Comparison of ENCODE assay signal across 11 mouse cellular contexts in the genomic region with DNA sequence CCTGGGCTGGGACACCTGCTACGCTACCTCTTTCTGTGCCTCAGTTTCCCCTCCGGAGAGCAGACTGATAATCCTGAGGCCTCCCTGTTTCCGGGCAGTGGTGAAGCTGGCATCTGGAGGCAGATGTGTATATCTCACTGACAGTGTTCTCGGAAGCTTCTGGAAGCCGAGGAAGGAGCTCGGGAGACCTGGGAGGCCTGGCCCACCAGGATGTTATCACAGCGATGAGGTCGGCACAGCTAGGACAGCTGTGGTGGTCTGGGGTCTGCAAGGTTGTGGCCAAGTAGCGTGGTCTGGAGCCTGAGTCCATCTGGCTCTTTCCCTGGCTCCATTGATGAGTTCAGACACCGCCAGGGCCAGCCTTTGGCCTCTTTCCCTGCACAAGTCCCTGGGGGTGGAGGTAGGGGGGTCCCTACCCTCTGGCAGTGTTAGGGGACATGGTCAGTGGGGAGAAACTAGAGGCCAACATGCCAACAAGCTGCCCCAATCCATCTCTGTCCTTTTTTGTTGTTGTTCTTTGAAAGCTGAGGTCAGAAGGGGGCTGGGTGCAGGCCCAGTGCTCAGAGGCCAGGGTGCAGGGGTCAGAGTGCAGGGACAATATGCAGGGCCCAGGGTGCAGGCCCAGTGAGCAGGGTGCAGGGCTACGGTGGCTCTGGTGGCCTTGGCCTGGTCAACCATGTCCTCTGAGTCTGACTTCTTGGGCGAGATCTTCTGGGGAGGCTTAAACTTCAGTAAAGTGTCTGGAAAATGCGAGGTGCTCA. TPM values are rescaled to one million over a fixed set of nuclear protein-coding genes. Genes with fewer than 3 reads are reported as not detected.
DNase-seq lines count a peak whose midpoint lies in the region; ATAC-seq and TF ChIP-seq lines count a peak whose summit lies in the region.
"Had no signal": no experiment of that assay in that cellular context is flagged by ENCODE, and none has a peak within 500 bp of the region (broad histone marks: within the 10 kb centered on the region; RNA-seq: fewer than 3 reads in every experiment).

No protein-coding gene starts in this region.

- DNase-seq in forebrain, embryonic 10.5 days (ENCODE audit: extremely low spot score, low spot score): no peak
- peak; percentile 38 for DNase-seq in kidney, adult 2 months
- DNase-seq in kidney, postnatal 14 days: no peak
- no peak for DNase-seq in liver, embryonic 11.5 days (ENCODE audit: low spot score)
- no peak for DNase-seq in cerebellum, adult 18-20 months
- DNase-seq in ovary, postnatal 36 days (ENCODE audit: low spot score): no peak
- DNase-seq: heart, postnatal 10 days; lung, postnatal 14 days had no signal

- no peak for TF ChIP-seq CTCF in kidney, adult 2 months (conservative IDR thresholded peaks at IDR 0.05; ENCODE audit: insufficient read depth, insufficient read length, low read depth, low read length)

- TF ChIP-seq POLR2A in kidney, adult 2 months (IDR thresholded peaks at IDR 0.05; ENCODE audit: low read depth, low read length): no peak

- no peak for ATAC-seq in forebrain, embryonic 13.5 days
- ATAC-seq in embryonic facial prominence, embryonic 12.5 days (ENCODE audit: insufficient number of reproducible peaks, insufficient read depth, low FRiP score, low TSS enrichment): no peak
- peak; percentile 72; the same call in 1 of the 2 replicates for ATAC-seq in liver, embryonic 11.5 days (replicated peaks; ENCODE audit: low FRiP score)
- ATAC-seq: midbrain, embryonic 16.5 days had no signal

- no peak overlapping the region for H3K9ac ChIP-seq in forebrain, embryonic 13.5 days
- no peak overlapping the region for H3K9ac ChIP-seq in embryonic facial prominence, embryonic 12.5 days
- H3K9ac ChIP-seq in liver, embryonic 11.5 days (ENCODE audit: low read depth, low read length): no peak overlapping the region

- no peak overlapping the region for H3K4me3 ChIP-seq in forebrain, embryonic 10.5 days
- H3K4me3 ChIP-seq in forebrain, embryonic 13.5 days: no peak overlapping the region
- no peak overlapping the region for H3K4me3 ChIP-seq in kidney, adult 2 months (ENCODE audit: insufficient read depth, low read depth, low read length)
- no peak overlapping the region for H3K4me3 ChIP-seq in embryonic facial prominence, embryonic 12.5 days
- H3K4me3 ChIP-seq in liver, embryonic 11.5 days (ENCODE audit: low read depth, low read length): no peak overlapping the region

- peaks cover 17% of the 10 kb centered on the region for H3K27me3 ChIP-seq in forebrain, embryonic 10.5 days (ENCODE audit: poor library complexity, severe bottlenecking)
- H3K27me3 ChIP-seq in forebrain, embryonic 13.5 days: peaks cover 11% of the 10 kb centered on the region; the same call in 1 of the 2 replicates
- no peaks in the 10 kb centered on the region for H3K27me3 ChIP-seq in kidney, adult 2 months (replicated peaks; ENCODE audit: control insufficient read depth, insufficient read depth, low read length)
- H3K27me3 ChIP-seq in embryonic facial prominence, embryonic 12.5 days: no peaks in the 10 kb centered on the region
- peaks cover 13% of the 10 kb centered on the region for H3K27me3 ChIP-seq in liver, embryonic 11.5 days (replicated peaks; ENCODE audit: control insufficient read depth, insufficient read depth, low read length)

- H3K27ac ChIP-seq in forebrain, embryonic 10.5 days: peak overlapping the region; percentile 77
- H3K27ac ChIP-seq in forebrain, embryonic 13.5 days: no peak overlapping the region
- no peak overlapping the region for H3K27ac ChIP-seq in kidney, adult 2 months (ENCODE audit: insufficient read depth, low read depth, low read length)
- peak overlapping the region; percentile 95 for H3K27ac ChIP-seq in embryonic facial prominence, embryonic 12.5 days
- H3K27ac ChIP-seq in liver, embryonic 11.5 days (ENCODE audit: low read depth, low read length): peak overlapping the region; percentile 68

- H3K4me1 ChIP-seq in forebrain, embryonic 10.5 days: peaks cover 56% of the 10 kb centered on the region
- peaks cover 27% of the 10 kb centered on the region for H3K4me1 ChIP-seq in forebrain, embryonic 13.5 days
- no peaks in the 10 kb centered on the region for H3K4me1 ChIP-seq in kidney, adult 2 months (ENCODE audit: control insufficient read depth, insufficient read depth, low read length)
- peaks cover 60% of the 10 kb centered on the region for H3K4me1 ChIP-seq in embryonic facial prominence, embryonic 12.5 days
- H3K4me1 ChIP-seq in liver, embryonic 11.5 days (replicated peaks; ENCODE audit: control insufficient read depth, insufficient read depth, low read length): peaks cover 20% of the 10 kb centered on the region

- no peaks in the 10 kb centered on the region for H3K36me3 ChIP-seq in forebrain, embryonic 10.5 days (replicated peaks)
- no peaks in the 10 kb centered on the region for H3K36me3 ChIP-seq in forebrain, embryonic 13.5 days (ENCODE audit: poor library complexity, severe bottlenecking)
- no peaks in the 10 kb centered on the region for H3K36me3 ChIP-seq in kidney, adult 2 months (ENCODE audit: control insufficient read depth, insufficient read depth, low read length)
- no peaks in the 10 kb centered on the region for H3K36me3 ChIP-seq in embryonic facial prominence, embryonic 12.5 days
- no peaks in the 10 kb centered on the region for H3K36me3 ChIP-seq in liver, embryonic 11.5 days (ENCODE audit: control insufficient read depth, insufficient read depth, low read length)

- no peaks in the 10 kb centered on the region for H3K9me3 ChIP-seq in forebrain, embryonic 10.5 days
- H3K9me3 ChIP-seq in forebrain, embryonic 13.5 days (replicated peaks): no peaks in the 10 kb centered on the region
- H3K9me3 ChIP-seq in embryonic facial prominence, embryonic 12.5 days: no peaks in the 10 kb centered on the region
- H3K9me3 ChIP-seq in liver, embryonic 11.5 days (ENCODE audit: control insufficient read depth, low read length): no peaks in the 10 kb centered on the region

- H3K4me2 ChIP-seq in forebrain, embryonic 13.5 days: no peak overlapping the region
- no peak overlapping the region; the same call in 1 of the 2 replicates for H3K4me2 ChIP-seq in embryonic facial prominence, embryonic 12.5 days (replicated peaks)
- peak overlapping the region; percentile 12; the same call in 1 of the 2 replicates for H3K4me2 ChIP-seq in liver, embryonic 11.5 days

- 81% methylated on average over 13 of the region's 13 CpGs for WGBS in forebrain, embryonic 10.5 days
- WGBS in forebrain, embryonic 13.5 days: 86% methylated on average over 13 of the region's 13 CpGs
- 81% methylated on average over 13 of the region's 13 CpGs for WGBS in kidney, adult 2 months
- 66% methylated on average over 13 of the region's 13 CpGs for WGBS in embryonic facial prominence, embryonic 12.5 days
- WGBS in liver, embryonic 11.5 days: 64% methylated on average over 13 of the region's 13 CpGs

RNA-seq across cellular contexts. Expression of a gene that starts 26.7 kb away (rescaled TPM):
- polyA plus RNA-seq in forebrain, embryonic 10.5 days (2016; fragmentation: Nextera tagmentation; extraction: Ambion mirVana): 40.4 and 46.9 TPM in 2 replicates
- 1.9 and 2.7 TPM in 2 replicates for polyA plus RNA-seq in forebrain, embryonic 13.5 days (2015; fragmentation: Nextera tagmentation; extraction: Ambion mirVana)
- 10.4 and 13.2 TPM in 2 replicates for polyA plus RNA-seq in kidney, adult 2 months (2012; rRNA removed)
- 76.3 and 83.4 TPM in 2 replicates for polyA plus RNA-seq in embryonic facial prominence, embryonic 12.5 days (2016; fragmentation: Nextera tagmentation; extraction: Ambion mirVana)
- polyA plus RNA-seq in liver, embryonic 11.5 days (2014; fragmentation: Nextera tagmentation; extraction: Ambion mirVana): 14.3 and 15.2 TPM in 2 replicates

Comparison
In these comparisons a context has a peak if more than half of its experiments do, and no peak if none do; other contexts are left out.
1. H3K27ac ChIP-seq: peak in forebrain, embryonic 10.5 days (single experiment), embryonic facial prominence, embryonic 12.5 days (single experiment) and liver, embryonic 11.5 days (single experiment); none in forebrain, embryonic 13.5 days (single experiment) and kidney, adult 2 months (single experiment).